Mouse (Mus musculus) olfactory bulb, adult 2 months (tissue): Measurements from ENCODE around the gene Pilrb2.

Experiments used
- CTCF ChIP-seq: fragments of 200-500 bp; IDR thresholded peaks from 2 replicates; pipeline ENCODE4 v1.5.1; 2012; ENCODE audit warnings: low read depth, mild to moderate bottlenecking, low read length, moderate library complexity; ENCODE audit not compliant: insufficient read depth
- POLR2A ChIP-seq: fragments of 200-500 bp; IDR thresholded peaks from 2 replicates; pipeline ENCODE4 v1.6.1; 2012; ENCODE audit warnings: mild to moderate bottlenecking, low read depth, low read length, moderate library complexity; ENCODE audit not compliant: insufficient read depth

GRCm38 (mm10) chr5:137823455-137824045 is 48.1 kb downstream of the Pilrb2 start:
- TF ChIP-seq CTCF (no peak), POLR2A (no peak)
